19 mouse cellular contexts compared by ENCODE assay signal in the genomic region with DNA sequence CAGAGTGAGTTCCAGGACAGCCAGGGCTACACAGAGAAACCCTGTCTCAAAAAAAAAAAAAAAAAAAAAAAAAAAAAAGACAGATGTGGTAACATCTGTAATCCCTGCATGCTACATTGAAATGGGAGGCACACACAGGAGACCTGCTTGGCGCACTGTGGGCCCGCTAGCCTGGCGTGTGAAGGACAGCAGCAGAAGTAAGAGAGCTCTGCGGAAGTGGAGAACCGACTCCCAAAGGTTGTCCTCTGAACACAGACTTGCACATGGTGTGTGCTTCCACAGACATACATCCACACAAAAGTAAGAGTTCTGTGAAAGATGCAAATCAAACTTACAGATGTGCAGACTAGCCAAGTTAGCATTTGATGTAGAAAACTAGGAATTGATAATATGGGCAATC. TPM values are rescaled to one million over a fixed set of nuclear protein-coding genes. Genes with fewer than 3 reads are reported as not detected.
DNase-seq lines count a peak whose midpoint lies in the region; ATAC-seq lines count a peak whose summit lies in the region.
"Had no signal": no experiment of that assay in that cellular context is flagged by ENCODE, and none has a peak within 500 bp of the region (broad histone marks: within the 10 kb centered on the region; RNA-seq: fewer than 3 reads in every experiment).

No protein-coding gene starts in this region.

- no peak overlapping the region for H3K27ac ChIP-seq in heart, embryonic 11.5 days (ENCODE audit: low read depth, low read length)
- no peak overlapping the region for H3K27ac ChIP-seq in midbrain, embryonic 11.5 days (ENCODE audit: low read depth, low read length)
- no peak overlapping the region for H3K27ac ChIP-seq in midbrain, embryonic 10.5 days (replicated peaks)

- peaks cover 3% of the 10 kb centered on the region; the same call in 1 of the 2 replicates for H3K36me3 ChIP-seq in heart, embryonic 11.5 days (ENCODE audit: control insufficient read depth, insufficient read depth, low read length)
- H3K36me3 ChIP-seq in midbrain, embryonic 11.5 days (ENCODE audit: control insufficient read depth, insufficient read depth, low read length), result no peaks in the 10 kb centered on the region
- peaks cover 3% of the 10 kb centered on the region for H3K36me3 ChIP-seq in midbrain, embryonic 10.5 days

- H3K9ac ChIP-seq in heart, embryonic 11.5 days (ENCODE audit: low read depth, low read length), result no peak overlapping the region
- H3K9ac ChIP-seq in midbrain, embryonic 11.5 days (ENCODE audit: low read length), result no peak overlapping the region

- H3K4me1 ChIP-seq in heart, embryonic 11.5 days (ENCODE audit: control insufficient read depth, insufficient read depth, low read length), result no peaks in the 10 kb centered on the region
- no peaks in the 10 kb centered on the region for H3K4me1 ChIP-seq in midbrain, embryonic 11.5 days (ENCODE audit: control insufficient read depth, insufficient read depth, low read length)
- H3K4me1 ChIP-seq in midbrain, embryonic 10.5 days, result no peaks in the 10 kb centered on the region

- no peaks in the 10 kb centered on the region for H3K9me3 ChIP-seq in heart, embryonic 11.5 days (replicated peaks; ENCODE audit: control insufficient read depth, low read length)
- no peaks in the 10 kb centered on the region for H3K9me3 ChIP-seq in midbrain, embryonic 11.5 days (ENCODE audit: control insufficient read depth, low read length)
- no peaks in the 10 kb centered on the region for H3K9me3 ChIP-seq in midbrain, embryonic 10.5 days (replicated peaks)
- H3K9me3 ChIP-seq: G1E had no signal

- no peaks in the 10 kb centered on the region for H3K27me3 ChIP-seq in heart, embryonic 11.5 days (ENCODE audit: control insufficient read depth, insufficient read depth, low read length)
- H3K27me3 ChIP-seq in midbrain, embryonic 11.5 days (ENCODE audit: control insufficient read depth, insufficient read depth, low read length), result no peaks in the 10 kb centered on the region
- H3K27me3 ChIP-seq in midbrain, embryonic 10.5 days (ENCODE audit: low read depth, poor library complexity, severe bottlenecking), result no peaks in the 10 kb centered on the region
- H3K27me3 ChIP-seq: CH12.LX, Patski had no signal

- WGBS in heart, embryonic 11.5 days (ENCODE audit: insufficient replicate concordance), result 97% methylated on average over 5 of the region's 5 CpGs
- WGBS in midbrain, embryonic 11.5 days, result 97% methylated on average over 5 of the region's 5 CpGs
- 92% methylated on average over 5 of the region's 5 CpGs for WGBS in midbrain, embryonic 10.5 days

- no peak for ATAC-seq in heart, embryonic 11.5 days (replicated peaks; ENCODE audit: insufficient number of reproducible peaks, low FRiP score, low TSS enrichment)
- ATAC-seq in midbrain, embryonic 11.5 days (ENCODE audit: low FRiP score), result no peak
- ATAC-seq: activated CD4-positive, CD25-positive, alpha-beta regulatory T cell, adult 4 months; CD4-positive, CD25-positive, alpha-beta regulatory T cell, adult 4 months; Patski had no signal

- peak; percentile 78 for DNase-seq in heart, adult 11 months
- DNase-seq in midbrain, embryonic 11.5 days (ENCODE audit: low spot score, missing footprints), result peak; percentile 81
- DNase-seq in midbrain, embryonic 10.5 days (ENCODE audit: low spot score), result no peak
- DNase-seq: adrenal gland, adult 2 months; adrenal gland, adult 8-10 months; adrenal gland, postnatal 10 days; adrenal gland, postnatal 14 days; adrenal gland, postnatal 25 days; adrenal gland, postnatal 36 days; B cell, adult 2 months; cerebellum, adult 11 months; cerebellum, adult 11-12 months; cerebellum, adult 18-20 months had no signal

- no peak overlapping the region for H3K4me2 ChIP-seq in heart, embryonic 11.5 days
- H3K4me2 ChIP-seq in midbrain, embryonic 11.5 days, result no peak overlapping the region

- no peak overlapping the region for H3K4me3 ChIP-seq in heart, embryonic 11.5 days (ENCODE audit: low read depth, low read length)
- no peak overlapping the region for H3K4me3 ChIP-seq in midbrain, embryonic 11.5 days (ENCODE audit: low read depth, low read length)
- no peak overlapping the region for H3K4me3 ChIP-seq in midbrain, embryonic 10.5 days

RNA-seq across cellular contexts. Expression of gene Cd302, which starts 25.1 kb away (rescaled TPM):
- 18.5 and 22.6 TPM in 2 replicates for polyA plus RNA-seq in heart, embryonic 11.5 days (2014; fragmentation: Nextera tagmentation; extraction: Ambion mirVana)
- 15.6 and 16.2 TPM in 2 replicates for polyA plus RNA-seq in midbrain, embryonic 11.5 days (2014; fragmentation: Nextera tagmentation; extraction: Ambion mirVana)
- polyA plus RNA-seq in midbrain, embryonic 10.5 days (2016; fragmentation: Nextera tagmentation; extraction: Ambion mirVana), result 17.2 and 17.4 TPM in 2 replicates
- polyA plus RNA-seq: G1E had no signal

RNA-seq across cellular contexts. Expression of gene March7, which starts 49.5 kb away (rescaled TPM):
- polyA plus RNA-seq in heart, embryonic 11.5 days (2014; fragmentation: Nextera tagmentation; extraction: Ambion mirVana), result 62.6 and 65.2 TPM in 2 replicates
- 76.2 and 82.8 TPM in 2 replicates for polyA plus RNA-seq in midbrain, embryonic 11.5 days (2014; fragmentation: Nextera tagmentation; extraction: Ambion mirVana)
- polyA plus RNA-seq in midbrain, embryonic 10.5 days (2016; fragmentation: Nextera tagmentation; extraction: Ambion mirVana), result 67.4 and 77.0 TPM in 2 replicates

RNA-seq across cellular contexts. Expression of gene Baz2b, which starts 49.5 kb away (rescaled TPM):
- 51.2 and 56.1 TPM in 2 replicates for polyA plus RNA-seq in heart, embryonic 11.5 days (2014; fragmentation: Nextera tagmentation; extraction: Ambion mirVana)
- 74.7 and 81.8 TPM in 2 replicates for polyA plus RNA-seq in midbrain, embryonic 11.5 days (2014; fragmentation: Nextera tagmentation; extraction: Ambion mirVana)
- 59.7 and 75.4 TPM in 2 replicates for polyA plus RNA-seq in midbrain, embryonic 10.5 days (2016; fragmentation: Nextera tagmentation; extraction: Ambion mirVana)
